Mouse (Mus musculus) heart, embryonic 15.5 days (tissue): ENCODE results near the gene R3hdml. TPM values are rescaled to one million over a fixed set of nuclear protein-coding genes. Genes with fewer than 3 reads are reported as not detected.

Source experiments
- ATAC-seq: fragments of 200-750 bp; cut with Nextera tagmentation; replicated peaks from 2 replicates; pipeline ENCODE4 v1.8.0; 2017; ENCODE audit warnings: low read depth, moderate TSS enrichment; ENCODE audit not compliant: insufficient number of reproducible peaks, insufficient read depth, low FRiP score
- H3K27ac ChIP-seq: fragments of 300-500 bp; sonication (generic); 2 replicates; pipeline ENCODE4 v1.5.1; 2015; ENCODE audit warnings: mild to moderate bottlenecking, inconsistent platforms
- H3K27me3 ChIP-seq: fragments of 300-500 bp; sonication (generic); 2 replicates; pipeline ENCODE4 v1.6.1; 2015; ENCODE audit warnings: inconsistent platforms
- H3K36me3 ChIP-seq: fragments of 300-500 bp; sonication (generic); 2 replicates; pipeline ENCODE4 v1.6.1; 2015; ENCODE audit warnings: mild to moderate bottlenecking, inconsistent platforms
- H3K4me1 ChIP-seq: fragments of 300-500 bp; sonication (generic); replicated peaks from 2 replicates; pipeline ENCODE4 v1.6.1; 2015; ENCODE audit warnings: inconsistent platforms
- H3K4me2 ChIP-seq: fragments of 300-500 bp; sonication (generic); 2 replicates; pipeline ENCODE4 v1.6.1; 2015; ENCODE audit warnings: inconsistent platforms, mild to moderate bottlenecking, moderate library complexity
- H3K4me3 ChIP-seq: fragments of 300-500 bp; sonication (generic); 2 replicates; pipeline ENCODE4 v1.5.1; 2015; ENCODE audit warnings: mild to moderate bottlenecking, inconsistent platforms
- H3K9ac ChIP-seq: fragments of 300-500 bp; sonication (generic); 2 replicates; pipeline ENCODE4 v1.6.1; 2015; ENCODE audit warnings: mild to moderate bottlenecking, inconsistent platforms
- H3K9me3 ChIP-seq: fragments of 300-500 bp; sonication (generic); replicated peaks from 2 replicates; pipeline ENCODE4 v1.6.1; 2016; ENCODE audit warnings: inconsistent platforms
- WGBS: fragments of 180-500 bp; shearing (Covaris S2); methylation state at CpG from one replicate; pipeline ENCODE4 v1.1.7; 2015; ENCODE audit warnings: mixed read lengths; 5-methylcytosine and 5-hydroxymethylcytosine counted together
- polyA plus RNA-seq: library from polyadenylated mRNA; unstranded; fragments of >200 nt; fragmentation: Nextera tagmentation; extraction: Ambion mirVana; gene quantifications from 2 replicates; pipeline ENCODE4 v1.2.1, GENCODE M21; 2015

The R3hdml gene
- polyA plus RNA-seq, 1 experiment from 2014 or later, result not detected

- Histone ChIP-seq H3K4me2 (peak overlapping the region; percentile 80), H3K4me1 (peaks cover 11% of the 10 kb centered on the region), H3K9me3 (no peaks in the 10 kb centered on the region), H3K9ac (peak overlapping the region; percentile 86), H3K36me3 (peaks cover 19% of the 10 kb centered on the region), H3K4me3 (peak overlapping the region; percentile 93), H3K27ac (peak overlapping the region; percentile 84), H3K27me3 (no peaks in the 10 kb centered on the region)
- 4% methylated on average over 36 of the region's 36 CpGs for WGBS
- peak; percentile 65 for ATAC-seq
Observed at GRCm38 (mm10) chr2:163471710-163472465, 20.2 kb upstream of the R3hdml start.

- under 1% methylated on average over 30 of the region's 30 CpGs for WGBS
- Histone ChIP-seq H3K4me2 (peak within 1 kb of the TSS; percentile 80), H3K27me3 (no peaks in the 10 kb centered on the region), H3K9ac (peak within 1 kb of the TSS; percentile 86), H3K4me1 (peaks cover 9% of the 10 kb centered on the region), H3K9me3 (no peaks in the 10 kb centered on the region), H3K4me3 (peak within 1 kb of the TSS; percentile 93), H3K36me3 (peaks cover 19% of the 10 kb centered on the region), H3K27ac (peak within 1 kb of the TSS; percentile 84)
- peak; percentile 95 for ATAC-seq
Observed at GRCm38 (mm10) chr2:163472466-163472851, 19.7 kb upstream of the R3hdml start, which contains the start of gene Fitm2. Gene Fitm2, minus strand, starts transcription at chr2:163472629.

GRCm38 (mm10) chr2:163480191-163480825 is 11.8 kb upstream of the R3hdml start:
- no peak overlapping the region for H3K9ac ChIP-seq
- no peaks in the 10 kb centered on the region for H3K36me3 ChIP-seq
- peaks cover 26% of the 10 kb centered on the region for H3K27me3 ChIP-seq
- 45% methylated on average over 18 of the region's 18 CpGs for WGBS
- H3K4me1 ChIP-seq, result peaks cover 7% of the 10 kb centered on the region
- H3K27ac ChIP-seq, result no peak overlapping the region
- ATAC-seq, result no peak
- no peak overlapping the region for H3K4me3 ChIP-seq
- no peaks in the 10 kb centered on the region for H3K9me3 ChIP-seq
- H3K4me2 ChIP-seq, result no peak overlapping the region

GRCm38 (mm10) chr2:163481539-163482029 is 10.5 kb upstream of the R3hdml start:
- no peaks in the 10 kb centered on the region for H3K9me3 ChIP-seq
- no peaks in the 10 kb centered on the region for H3K36me3 ChIP-seq
- no peak for ATAC-seq
- H3K9ac ChIP-seq, result 0 out of 2 replicates have a peak overlapping the region, but pooled peaks have one; percentile 26
- no peak overlapping the region for H3K27ac ChIP-seq
- H3K4me2 ChIP-seq, result peak overlapping the region; percentile 49
- H3K4me3 ChIP-seq, result peak overlapping the region; percentile 17; the same call in 1 of the 2 replicates
- H3K27me3 ChIP-seq, result peaks cover 26% of the 10 kb centered on the region
- 3% methylated on average over 21 of the region's 21 CpGs for WGBS
- H3K4me1 ChIP-seq, result peaks cover 7% of the 10 kb centered on the region

DNA sequence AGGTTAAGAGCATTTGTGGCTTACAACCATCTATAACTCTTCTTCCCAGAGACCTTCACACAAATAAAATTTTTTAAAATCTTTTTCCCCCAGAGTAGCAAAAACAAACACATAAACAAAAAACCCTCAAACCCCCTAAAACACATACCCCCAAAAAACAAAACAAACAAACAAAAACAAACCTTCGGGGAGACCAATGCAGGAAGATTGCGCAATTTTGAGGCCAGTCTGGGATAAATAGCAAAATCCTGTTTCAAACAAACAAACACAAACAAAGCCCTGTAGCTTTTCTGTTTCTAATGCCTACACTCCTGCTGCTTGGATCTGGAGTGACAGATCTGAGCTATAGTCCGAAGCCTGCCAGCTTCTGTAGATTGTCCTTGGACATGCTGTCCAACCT is 4.8 kb upstream of the R3hdml start:
- H3K9me3 ChIP-seq, result no peaks in the 10 kb centered on the region
- no peak overlapping the region for H3K9ac ChIP-seq
- 82% methylated on average over 3 of the region's 3 CpGs for WGBS
- ATAC-seq, result no peak
- H3K4me1 ChIP-seq, result no peaks in the 10 kb centered on the region
- H3K4me2 ChIP-seq, result no peak overlapping the region
- H3K27me3 ChIP-seq, result peaks cover 13% of the 10 kb centered on the region; the same call in 1 of the 2 replicates
- H3K27ac ChIP-seq, result no peak overlapping the region
- no peaks in the 10 kb centered on the region for H3K36me3 ChIP-seq
- no peak overlapping the region for H3K4me3 ChIP-seq

DNA sequence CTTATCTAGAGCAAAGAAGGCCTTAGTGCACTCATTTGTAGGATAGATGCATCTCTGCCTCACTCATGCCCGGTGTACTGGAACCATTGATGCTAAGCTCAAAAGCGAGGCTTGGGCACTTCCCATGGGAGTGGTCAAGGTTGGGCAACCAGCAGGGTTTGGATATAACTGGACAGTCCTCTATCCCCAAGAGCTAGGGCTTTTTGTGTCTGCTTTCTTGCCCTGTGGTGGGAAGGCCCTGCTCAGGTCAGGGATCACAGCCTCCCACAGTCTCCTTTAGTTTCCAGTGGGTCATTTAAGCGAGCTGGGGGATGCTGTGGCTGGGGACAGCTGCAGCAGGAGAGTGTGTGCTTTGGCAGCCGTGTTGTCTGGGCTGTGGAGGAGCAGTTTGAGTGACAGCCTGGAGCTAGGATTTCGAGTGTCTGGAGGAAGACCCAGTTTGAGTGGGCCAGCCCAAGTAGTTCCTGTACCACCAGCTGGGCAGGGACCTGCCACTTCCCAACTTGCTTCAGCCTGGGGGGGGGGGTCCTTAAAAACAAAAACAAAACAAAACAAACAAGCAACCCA is 2.3 kb upstream of the R3hdml start:
- Histone ChIP-seq H3K4me1 (no peaks in the 10 kb centered on the region), H3K27me3 (peaks cover 22% of the 10 kb centered on the region; the same call in 1 of the 2 replicates), H3K27ac (no peak overlapping the region), H3K36me3 (no peaks in the 10 kb centered on the region), H3K4me3 (no peak overlapping the region), H3K4me2 (no peak overlapping the region), H3K9me3 (no peaks in the 10 kb centered on the region), H3K9ac (no peak overlapping the region)
- WGBS, result 45% methylated on average over 5 of the region's 5 CpGs
- no peak for ATAC-seq

DNA sequence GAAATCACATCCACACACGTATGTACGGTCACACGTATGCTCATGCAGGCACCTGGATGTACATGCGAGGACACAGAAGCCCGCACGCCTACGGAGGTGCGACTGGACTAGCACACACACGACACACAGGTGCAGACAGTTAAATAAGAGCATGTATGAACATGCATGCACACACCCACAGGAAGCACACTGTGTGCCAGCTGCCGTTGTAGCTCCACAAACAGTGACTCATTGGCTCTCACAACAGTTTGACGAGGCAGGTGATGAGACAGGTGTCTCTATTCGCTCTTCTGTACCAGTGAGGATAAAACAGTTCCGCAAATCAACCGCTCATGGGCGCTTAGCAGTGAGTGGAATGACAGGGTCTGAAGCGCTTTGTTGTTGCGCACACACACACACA is 1.5 kb upstream of the R3hdml start:
- no peaks in the 10 kb centered on the region for H3K36me3 ChIP-seq
- WGBS, result 86% methylated on average over 17 of the region's 17 CpGs
- H3K9ac ChIP-seq, result no peak overlapping the region
- peaks cover 22% of the 10 kb centered on the region; the same call in 1 of the 2 replicates for H3K27me3 ChIP-seq
- H3K4me3 ChIP-seq, result no peak overlapping the region
- H3K27ac ChIP-seq, result no peak overlapping the region
- no peak overlapping the region for H3K4me2 ChIP-seq
- no peaks in the 10 kb centered on the region for H3K4me1 ChIP-seq
- H3K9me3 ChIP-seq, result no peaks in the 10 kb centered on the region
- ATAC-seq, result no peak

DNA sequence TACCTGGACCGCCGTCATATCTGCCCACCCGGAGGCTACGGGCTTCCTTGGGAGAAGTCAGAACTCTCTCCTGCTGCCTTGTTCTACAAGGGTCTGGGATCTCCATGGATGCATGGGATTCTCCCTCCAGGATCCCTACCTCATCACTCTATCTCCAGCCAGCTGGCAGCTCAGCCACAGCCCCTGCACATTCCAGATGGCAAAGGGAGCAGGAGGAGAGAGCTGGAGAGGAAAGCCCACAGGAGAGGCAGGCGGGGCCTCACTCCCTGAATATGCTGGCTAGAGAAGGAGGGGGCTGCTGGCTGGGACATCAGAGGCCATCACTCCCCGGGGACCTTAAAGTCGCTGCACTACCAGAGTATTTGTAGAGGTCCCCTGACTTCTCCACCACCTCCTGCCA is 767 bp upstream of the R3hdml start:
- Histone ChIP-seq H3K36me3 (no peaks in the 10 kb centered on the region), H3K4me3 (no peak overlapping the region), H3K27ac (no peak overlapping the region), H3K27me3 (peaks cover 22% of the 10 kb centered on the region; the same call in 1 of the 2 replicates), H3K4me1 (no peaks in the 10 kb centered on the region), H3K9me3 (no peaks in the 10 kb centered on the region), H3K9ac (no peak overlapping the region), H3K4me2 (no peak overlapping the region)
- WGBS, result 44% methylated on average over 7 of the region's 7 CpGs
- no peak for ATAC-seq

GRCm38 (mm10) chr2:163493031-163493430 is 913 bp downstream of the R3hdml start:
- no peak for ATAC-seq
- 45% methylated on average over 5 of the region's 5 CpGs for WGBS
- H3K4me3 ChIP-seq, result no peak overlapping the region

GRCm38 (mm10) chr2:163493976-163494375 is 1.9 kb downstream of the R3hdml start:
- Histone ChIP-seq H3K36me3 (no peaks in the 10 kb centered on the region), H3K27me3 (peaks cover 22% of the 10 kb centered on the region; the same call in 1 of the 2 replicates), H3K4me3 (no peak overlapping the region), H3K27ac (no peak overlapping the region), H3K4me1 (no peaks in the 10 kb centered on the region), H3K9ac (no peak overlapping the region), H3K9me3 (no peaks in the 10 kb centered on the region), H3K4me2 (no peak overlapping the region)
- WGBS, result 24% methylated on average over 5 of the region's 5 CpGs
- ATAC-seq, result no peak

More at GRCm38 (mm10) chr2:163493031-163493430, 913 bp downstream of the R3hdml start:
- H3K36me3 ChIP-seq, result no peaks in the 10 kb centered on the region
- H3K9me3 ChIP-seq, result no peaks in the 10 kb centered on the region
- H3K27ac ChIP-seq, result no peak overlapping the region
- H3K4me2 ChIP-seq, result no peak overlapping the region
- no peaks in the 10 kb centered on the region for H3K4me1 ChIP-seq
- H3K27me3 ChIP-seq, result peaks cover 22% of the 10 kb centered on the region; the same call in 1 of the 2 replicates
- H3K9ac ChIP-seq, result no peak overlapping the region

DNA sequence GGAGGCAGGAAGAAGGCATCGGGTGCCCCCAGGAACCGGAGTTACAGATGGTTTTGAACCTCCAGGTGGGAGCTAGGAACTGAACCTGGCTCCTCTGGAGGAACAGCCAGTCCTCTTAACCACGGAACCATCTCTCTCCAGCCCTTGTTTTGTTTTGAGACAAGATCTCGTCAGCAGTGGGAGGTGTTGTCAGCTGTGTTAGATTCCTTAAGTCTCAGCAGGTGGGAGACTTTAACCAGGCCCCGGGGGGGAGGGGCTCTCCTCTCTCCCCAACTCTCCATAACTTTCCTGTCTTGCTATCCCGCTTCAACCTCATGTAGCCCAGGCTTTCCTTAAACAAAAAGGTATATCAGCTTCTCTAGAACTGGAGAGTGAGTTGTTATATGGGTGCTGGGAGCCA is 2.3 kb downstream of the R3hdml start:
- H3K4me3 ChIP-seq, result no peak overlapping the region
- no peak overlapping the region for H3K9ac ChIP-seq
- H3K27ac ChIP-seq, result no peak overlapping the region
- H3K4me2 ChIP-seq, result no peak overlapping the region
- WGBS, result 33% methylated on average over 6 of the region's 6 CpGs
- H3K9me3 ChIP-seq, result no peaks in the 10 kb centered on the region
- no peak for ATAC-seq
- peaks cover 22% of the 10 kb centered on the region; the same call in 1 of the 2 replicates for H3K27me3 ChIP-seq
- no peaks in the 10 kb centered on the region for H3K4me1 ChIP-seq
- H3K36me3 ChIP-seq, result no peaks in the 10 kb centered on the region
